Comparison of ENCODE assay signal across 22 mouse cellular contexts in genomic region chr9:57392892-57393291, GRCm38 (mm10).
"Had no signal": no experiment of that assay in that cellular context is flagged by ENCODE, and none has a peak within 500 bp of the region (broad histone marks: within the 10 kb centered on the region; RNA-seq: fewer than 3 reads in every experiment).

No protein-coding gene starts in this region.

- H3K4me1 ChIP-seq: limb, embryonic 12.5 days; limb, embryonic 15.5 days; lung, embryonic 15.5 days; midbrain, embryonic 12.5 days; midbrain, embryonic 15.5 days; neural tube, embryonic 12.5 days; neural tube, embryonic 15.5 days; stomach, embryonic 15.5 days had no signal

- DNase-seq: kidney, adult 11 months; kidney, adult 8-10 months; kidney, postnatal 25 days; layer of hippocampus, adult 9-11 months; liver, postnatal 0 days; lung, postnatal 14 days; lung, postnatal 4 days; right cerebral cortex, postnatal 25 days; spleen, adult 18-20 months; thymus, postnatal 25 days had no signal

- ATAC-seq: liver, postnatal 0 days; midbrain, embryonic 15.5 days had no signal

- H3K4me3 ChIP-seq: layer of hippocampus, adult 2 months; limb, embryonic 12.5 days; limb, embryonic 15.5 days; lung, embryonic 15.5 days; midbrain, embryonic 12.5 days; midbrain, embryonic 15.5 days; neural tube, embryonic 12.5 days; neural tube, embryonic 15.5 days; stomach, embryonic 15.5 days had no signal

- H3K36me3 ChIP-seq: limb, embryonic 12.5 days; limb, embryonic 15.5 days; lung, embryonic 15.5 days; midbrain, embryonic 12.5 days; midbrain, embryonic 15.5 days; neural tube, embryonic 12.5 days; neural tube, embryonic 15.5 days; stomach, embryonic 15.5 days had no signal

- H3K27me3 ChIP-seq: limb, embryonic 12.5 days; limb, embryonic 15.5 days; lung, embryonic 15.5 days; midbrain, embryonic 12.5 days; midbrain, embryonic 15.5 days; neural tube, embryonic 12.5 days; neural tube, embryonic 15.5 days; stomach, embryonic 15.5 days had no signal

- H3K4me2 ChIP-seq: limb, embryonic 12.5 days; limb, embryonic 15.5 days; liver, embryonic 11.5 days; lung, embryonic 15.5 days; midbrain, embryonic 12.5 days; midbrain, embryonic 15.5 days; neural tube, embryonic 12.5 days; neural tube, embryonic 15.5 days; stomach, embryonic 15.5 days had no signal

- H3K9me3 ChIP-seq: limb, embryonic 12.5 days; limb, embryonic 15.5 days; lung, embryonic 15.5 days; midbrain, embryonic 12.5 days; midbrain, embryonic 15.5 days; neural tube, embryonic 12.5 days; neural tube, embryonic 15.5 days; stomach, embryonic 15.5 days had no signal

- H3K27ac ChIP-seq: kidney, postnatal 0 days; layer of hippocampus, adult 2 months; limb, embryonic 12.5 days; limb, embryonic 15.5 days; liver, embryonic 14.5 days; lung, embryonic 15.5 days; midbrain, embryonic 12.5 days; midbrain, embryonic 15.5 days; neural tube, embryonic 12.5 days; neural tube, embryonic 15.5 days; stomach, embryonic 15.5 days had no signal

- H3K9ac ChIP-seq: limb, embryonic 12.5 days; limb, embryonic 15.5 days; liver, embryonic 14.5 days; liver, postnatal 0 days; lung, embryonic 15.5 days; midbrain, embryonic 12.5 days; midbrain, embryonic 15.5 days; neural tube, embryonic 12.5 days; neural tube, embryonic 15.5 days; stomach, embryonic 15.5 days had no signal
